Mouse (Mus musculus): ENCODE data around the gene Grb14.

DNA sequence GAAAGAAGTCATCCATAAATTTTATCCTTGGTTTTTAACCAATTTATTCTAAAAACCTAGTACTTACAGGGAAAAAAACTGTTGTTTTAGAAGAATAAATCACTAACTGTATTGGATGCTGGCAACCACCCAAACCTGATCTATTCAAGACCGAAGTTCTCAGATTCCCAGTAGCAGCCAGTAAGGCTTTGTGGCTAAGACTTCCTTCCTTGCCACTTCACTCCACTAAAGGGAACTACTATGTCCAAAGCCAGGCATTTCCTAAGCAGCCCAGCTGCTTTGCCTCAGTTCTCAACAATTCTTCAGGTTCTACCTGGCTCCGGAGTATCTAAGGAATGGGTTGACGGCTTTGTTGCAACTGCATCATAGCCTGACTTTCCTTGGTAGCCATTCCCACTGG lies 14.7 kb downstream of the Grb14 start:
- TF ChIP-seq CHD1 (IDR thresholded peaks at IDR 0.05; ENCODE audit: low read depth, low read length) (no peak), POLR2A (IDR thresholded peaks at IDR 0.05; ENCODE audit: control insufficient read depth in 1 of 2, insufficient read depth in 1 of 2, low read depth in 1 of 2, low read length in 2 of 2, poor library complexity in 1 of 2) (no peak), HCFC1 (IDR thresholded peaks at IDR 0.05; ENCODE audit: low read depth, low read length) (no peak), TBP (IDR thresholded peaks at IDR 0.05; ENCODE audit: low read depth, low read length) (no peak), POLR2AphosphoS2 (IDR thresholded peaks at IDR 0.05; ENCODE audit: low read length) (no peak), KAT2A (conservative IDR thresholded peaks at IDR 0.05; ENCODE audit: low read depth, low read length) (no peak), CTCF (IDR thresholded peaks at IDR 0.05 in 2 of 3, conservative IDR thresholded peaks at IDR 0.05 in 1 of 3; ENCODE audit: control insufficient read depth in 1 of 3, insufficient read depth in 1 of 3, low read depth in 2 of 3, low read length in 3 of 3, poor library complexity in 1 of 3, severe bottlenecking in 1 of 3) (no peak), MYC (IDR thresholded peaks at IDR 0.05; ENCODE audit: low read depth, low read length) (no peak), EP300 (IDR thresholded peaks at IDR 0.05; ENCODE audit: low read depth in 1 of 2, low read length in 2 of 2) (no peak), NELFE (IDR thresholded peaks at IDR 0.05; ENCODE audit: low read depth, low read length) (no peak), ETS1 (IDR thresholded peaks at IDR 0.05; ENCODE audit: low read depth, low read length) (no peak), ZC3H11A (IDR thresholded peaks at IDR 0.05; ENCODE audit: low read depth, low read length) (no peak)

All from MEL (cell line).